Comparison of ENCODE assay signal across 18 mouse cellular contexts in the genomic region with DNA sequence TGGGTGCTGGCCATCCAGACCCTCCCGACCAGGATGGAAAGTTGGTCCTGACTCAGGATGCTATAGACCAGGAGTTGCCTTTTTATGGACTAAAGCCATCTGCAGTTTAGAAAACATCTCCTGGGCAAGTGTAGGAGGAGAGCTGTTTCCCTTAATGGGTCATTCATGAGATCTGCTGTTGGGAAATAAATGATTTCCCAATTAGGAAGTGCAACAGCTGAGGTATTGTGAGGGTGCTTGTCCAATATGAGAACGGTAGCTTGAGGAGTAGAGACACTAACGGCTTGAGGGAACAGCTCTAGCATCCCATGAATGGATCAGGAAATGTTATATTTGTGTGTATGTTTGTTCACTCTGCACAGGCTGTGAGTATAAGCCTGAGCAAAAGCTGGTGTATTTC. TPM values are rescaled to one million over a fixed set of nuclear protein-coding genes. Genes with fewer than 3 reads are reported as not detected.
A peak's percentile ranks its signal among the peaks of the same experiment; 100 is the strongest.
DNase-seq lines count a peak whose midpoint lies in the region; TF ChIP-seq lines count a peak whose summit lies in the region.
"Had no signal": no experiment of that assay in that cellular context is flagged by ENCODE, and none has a peak within 500 bp of the region (broad histone marks: within the 10 kb centered on the region; RNA-seq: fewer than 3 reads in every experiment).

No protein-coding gene starts in this region.

- H3K79me2 ChIP-seq in macrophage (ENCODE audit: inconsistent target), result peaks cover 47% of the 10 kb centered on the region

- peaks cover 17% of the 10 kb centered on the region for H3K4me1 ChIP-seq in kidney, adult 2 months (ENCODE audit: control insufficient read depth, insufficient read depth, low read length)
- H3K4me1 ChIP-seq in lung, adult 2 months (ENCODE audit: control insufficient read depth, insufficient read depth, low read length), result peaks cover 11% of the 10 kb centered on the region
- H3K4me1 ChIP-seq: neural tube, embryonic 12.5 days had no signal

- H3K27me3 ChIP-seq in kidney, adult 2 months (replicated peaks; ENCODE audit: control insufficient read depth, insufficient read depth, low read length), result no peaks in the 10 kb centered on the region

- peak; percentile 60 for DNase-seq in kidney, adult 2 months
- DNase-seq in kidney, postnatal 4 days, result no peak
- peak; percentile 52 for DNase-seq in lung, postnatal 36 days
- DNase-seq in lung, adult 2 months, result no peak
- DNase-seq in cerebellum, adult 11-12 months, result no peak
- DNase-seq in gastrocnemius, postnatal 10 days, result no peak
- DNase-seq: B cell, adult 2 months; cerebellum, postnatal 10 days; embryo, embryonic 11 days; heart, postnatal 36 days; liver, embryonic 13.5 days; lung, postnatal 14 days; thymus, postnatal 36 days had no signal

- whole genome bisulfite sequencing in kidney, adult 2 months, result 38% methylated on average over 3 of the region's 3 CpGs
- 59% methylated on average over 3 of the region's 3 CpGs for WGBS in lung, adult 2 months
- WGBS in macrophage (ENCODE audit: missing documents), result 26% methylated on average over 3 of the region's 3 CpGs

- no peak for TF ChIP-seq POLR2A in kidney, adult 2 months (IDR thresholded peaks at IDR 0.05; ENCODE audit: low read depth, low read length)
- TF ChIP-seq POLR2A in lung, adult 2 months (IDR thresholded peaks at IDR 0.05; ENCODE audit: borderline replicate concordance, extremely low read depth, low read depth, low read length), result no peak

- peaks cover 32% of the 10 kb centered on the region for H3K36me3 ChIP-seq in kidney, adult 2 months (ENCODE audit: control insufficient read depth, insufficient read depth, low read length)
- peaks cover 12% of the 10 kb centered on the region; the same call in 1 of the 2 replicates for H3K36me3 ChIP-seq in macrophage (ENCODE audit: inconsistent target)
- H3K36me3 ChIP-seq: limb, embryonic 10.5 days; liver, embryonic 13.5 days; neural tube, embryonic 12.5 days had no signal

- peak overlapping the region; percentile 43 for H3K4me3 ChIP-seq in kidney, adult 2 months (ENCODE audit: insufficient read depth, low read depth, low read length)
- no peak overlapping the region for H3K4me3 ChIP-seq in lung, adult 2 months (replicated peaks; ENCODE audit: extremely low read depth, low read depth, low read length)
- no peak overlapping the region for H3K4me3 ChIP-seq in macrophage (ENCODE audit: inconsistent target)
- H3K4me3 ChIP-seq: left cerebral cortex, adult 2 months; limb, embryonic 10.5 days; liver, embryonic 13.5 days; neural tube, embryonic 12.5 days had no signal

- no peak for TF ChIP-seq CTCF in kidney, adult 2 months (conservative IDR thresholded peaks at IDR 0.05; ENCODE audit: insufficient read depth, insufficient read length, low read depth, low read length)
- TF ChIP-seq CTCF in lung, adult 2 months (IDR thresholded peaks at IDR 0.05; ENCODE audit: insufficient read depth, low read length), result no peak

- peak overlapping the region; percentile 92 for H3K27ac ChIP-seq in kidney, adult 2 months (ENCODE audit: insufficient read depth, low read depth, low read length)
- H3K27ac ChIP-seq in macrophage, result peak overlapping the region; percentile 98
- H3K27ac ChIP-seq: hindbrain, embryonic 14.5 days; left cerebral cortex, adult 2 months; limb, embryonic 10.5 days; liver, embryonic 13.5 days; neural tube, embryonic 12.5 days had no signal

RNA-seq across cellular contexts. Expression of gene Plau, which starts 6.2 kb away (rescaled TPM):
- polyA plus RNA-seq in kidney, adult 2 months (2012; rRNA removed), result 261 and 276 TPM in 2 replicates
- polyA plus RNA-seq in lung, adult 2 months (2012; rRNA removed), result 2.2 and 6.1 TPM in 2 replicates
- 100 to 1,000 TPM in 7 of 26 experiments, 10 to 100 TPM in 18, 1 to 10 TPM in 1; 9.6 to 345 (median 38.2) TPM for total RNA-seq in macrophage (2018; cell fraction: chromatin; rRNA removed)
- total RNA-seq in macrophage (2018; cell fraction: cytosol; rRNA removed), result 100 to 1,000 TPM in 7 of 26 experiments, 10 to 100 TPM in 19; 41.3 to 309 (median 83.1) TPM
- 100 to 1,000 TPM in 13 of 26 experiments, 10 to 100 TPM in 13; 32.6 to 727 (median 100) TPM for total RNA-seq in macrophage (2018; cell fraction: nucleus; rRNA removed)
- 44.2 to 693 TPM (median 52.7 TPM) in 3 replicates for polyA plus RNA-seq in macrophage (2018)
- 10 to 100 TPM; 25.6 to 28.0 TPM for total RNA-seq in gastrocnemius, postnatal 10 days (2021)

RNA-seq across cellular contexts. Expression of gene Camk2g, which starts 48.7 kb away (rescaled TPM):
- 15.4 and 16.0 TPM in 2 replicates for polyA plus RNA-seq in kidney, adult 2 months (2012; rRNA removed)
- 30.1 and 30.9 TPM in 2 replicates for polyA plus RNA-seq in lung, adult 2 months (2012; rRNA removed)
- total RNA-seq in macrophage (2018; cell fraction: chromatin; rRNA removed), result 100 to 1,000 TPM in 3 of 26 experiments, 10 to 100 TPM in 23; 14.3 to 109 (median 64.6) TPM
- total RNA-seq in macrophage (2018; cell fraction: cytosol; rRNA removed), result 10 to 100 TPM in 19 of 26 experiments, 1 to 10 TPM in 7; 4.5 to 18.4 (median 13.5) TPM
- 10 to 100 TPM in 25 of 26 experiments, 1 to 10 TPM in 1; 7.4 to 72.9 (median 29.9) TPM for total RNA-seq in macrophage (2018; cell fraction: nucleus; rRNA removed)
- 12.2 to 24.7 TPM (median 16.2 TPM) in 3 replicates for polyA plus RNA-seq in macrophage (2018)
- total RNA-seq in gastrocnemius, postnatal 10 days (2021), result 100 to 1,000 TPM; 120 to 134 TPM

Comparison
In these comparisons a context has a peak if more than half of its experiments do, and no peak if none do; other contexts are left out.
1. DNase-seq: peak in kidney, adult 2 months (single experiment) and lung, postnatal 36 days (single experiment); none in kidney, postnatal 4 days (0 of 2), lung, adult 2 months (single experiment), cerebellum, adult 11-12 months (single experiment) and gastrocnemius, postnatal 10 days (single experiment).